Mouse (Mus musculus): Measurements from ENCODE around the gene Ankmy1.
A peak's percentile ranks its signal among the peaks of the same experiment; 100 is the strongest.

Ankmy1 gene

DNA sequence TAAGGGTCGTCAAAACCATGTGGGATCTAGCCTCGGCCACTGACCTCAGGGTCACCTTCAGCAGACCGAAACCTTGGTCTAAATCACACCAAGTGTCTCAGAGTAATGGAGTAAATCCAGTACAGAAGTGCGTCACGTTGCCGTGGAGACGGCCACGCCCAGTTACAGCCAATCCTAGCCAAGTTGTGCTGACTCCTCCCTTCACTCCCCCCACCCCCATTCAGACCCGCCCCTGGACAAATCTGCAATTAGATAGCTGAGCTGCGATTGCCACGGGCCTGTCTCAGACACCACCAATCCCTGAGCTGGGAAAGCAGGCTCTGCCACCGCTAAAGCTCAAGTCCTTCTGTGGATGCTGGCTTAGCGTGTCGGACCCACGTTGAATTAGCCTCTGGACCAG lies at the start of gene Ankmy1:
Gene Ankmy1 (minus strand): TSS at position 121 of the 400 bp plus-strand sequence.
- peak; percentile 92 for DNase-seq (ENCODE audit: low read depth, low spot score)

GRCm38 (mm10) chr1:92950607-92951006 lies 47.9 kb upstream of the Ankmy1 start, which contains the start of gene Gpr35:
Gpr35 (plus strand) TSS chr1:92950865.
- DNase-seq (ENCODE audit: low read depth, low spot score) = no peak

- peak; percentile 66 for DNase-seq (ENCODE audit: low read depth, low spot score)
These were observed 46.7 kb upstream of the Ankmy1 start for GRCm38 (mm10) chr1:92949426-92949825.

- DNase-seq (ENCODE audit: low read depth, low spot score) = no peak
These were observed 45.3 kb upstream of the Ankmy1 start for GRCm38 (mm10) chr1:92947966-92948365.

DNA sequence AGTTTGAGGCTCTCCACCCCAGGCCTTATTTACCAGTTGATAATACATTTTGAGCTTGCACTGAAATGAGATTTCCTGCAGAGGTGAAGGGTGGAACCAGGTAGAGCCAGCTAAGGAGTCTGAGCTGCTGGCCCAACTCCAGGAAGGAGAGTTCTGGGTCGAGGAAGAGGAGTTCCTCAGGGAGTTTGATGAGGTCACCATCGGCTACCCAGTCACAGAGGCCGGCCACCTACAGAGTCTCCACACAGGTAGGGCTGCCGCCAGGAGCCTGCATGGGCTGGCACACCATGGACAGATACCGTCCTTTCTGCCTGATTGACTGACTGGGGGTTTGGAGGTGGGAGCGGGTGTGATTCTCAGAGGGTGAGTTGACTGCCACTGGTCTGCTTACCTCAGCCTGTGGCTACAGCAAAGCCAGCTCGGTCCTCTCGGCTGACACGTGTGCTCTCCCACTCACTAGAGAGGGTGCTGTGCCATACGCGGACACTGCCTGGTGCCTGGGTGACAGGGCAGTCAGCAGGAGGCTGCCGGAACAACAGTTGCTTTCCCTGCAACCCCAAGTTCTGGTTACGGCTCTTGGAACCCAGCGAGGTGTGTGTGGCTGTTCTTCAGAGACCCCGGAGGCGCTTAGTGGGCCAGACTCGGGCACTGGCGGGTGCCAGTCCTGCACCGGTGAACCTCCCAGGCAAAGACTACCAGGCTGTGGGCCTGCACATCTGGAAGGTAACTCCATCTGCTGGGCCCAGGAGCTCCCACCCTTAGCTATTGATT lies 40.7 kb upstream of the Ankmy1 start:
- DNase-seq (ENCODE audit: low read depth, low spot score) = no peak

GRCm38 (mm10) chr1:92939746-92940145 lies 37.0 kb upstream of the Ankmy1 start:
- no peak for DNase-seq (ENCODE audit: low read depth, low spot score)

- DNase-seq (ENCODE audit: low read depth, low spot score) = no peak
These were observed 35.1 kb upstream of the Ankmy1 start for GRCm38 (mm10) chr1:92937797-92938196.

- DNase-seq (ENCODE audit: low read depth, low spot score) = no peak
These were observed 33.8 kb upstream of the Ankmy1 start for GRCm38 (mm10) chr1:92936467-92936866.

- no peak for DNase-seq (ENCODE audit: low read depth, low spot score)
These were observed 33.3 kb upstream of the Ankmy1 start for GRCm38 (mm10) chr1:92935977-92936376.

GRCm38 (mm10) chr1:92935054-92935962 lies 32.6 kb upstream of the Ankmy1 start:
- no peak for DNase-seq (ENCODE audit: low read depth, low spot score)

- peak; percentile 99 for DNase-seq (ENCODE audit: low read depth, low spot score)
These were observed 31.6 kb upstream of the Ankmy1 start, which contains the start of gene Capn10 for GRCm38 (mm10) chr1:92934182-92934827. Capn10 (plus strand) TSS chr1:92934376.

DNA sequence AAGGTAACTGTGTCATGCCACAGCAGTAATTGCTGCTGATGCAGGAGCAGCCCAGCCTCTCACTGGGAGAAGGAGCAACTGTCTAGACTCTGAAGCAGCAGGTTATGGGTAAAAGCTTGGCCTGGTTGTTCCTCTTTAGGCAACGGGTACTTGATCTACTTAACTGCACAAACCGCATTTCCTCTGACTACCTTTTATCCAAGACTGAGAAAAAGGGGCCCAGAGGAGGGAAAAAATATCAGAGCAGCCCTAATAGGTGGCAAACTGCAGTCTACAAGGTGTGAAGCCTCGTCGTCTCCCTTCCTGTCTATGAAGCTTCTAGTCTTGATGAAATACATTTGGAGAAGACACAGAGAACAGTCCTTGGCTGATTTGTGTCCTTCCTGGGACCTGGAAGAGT lies 30.9 kb upstream of the Ankmy1 start:
- no peak for DNase-seq (ENCODE audit: low read depth, low spot score)

- no peak for DNase-seq (ENCODE audit: low read depth, low spot score)
These were observed 27.5 kb upstream of the Ankmy1 start for GRCm38 (mm10) chr1:92930171-92930706.

DNA sequence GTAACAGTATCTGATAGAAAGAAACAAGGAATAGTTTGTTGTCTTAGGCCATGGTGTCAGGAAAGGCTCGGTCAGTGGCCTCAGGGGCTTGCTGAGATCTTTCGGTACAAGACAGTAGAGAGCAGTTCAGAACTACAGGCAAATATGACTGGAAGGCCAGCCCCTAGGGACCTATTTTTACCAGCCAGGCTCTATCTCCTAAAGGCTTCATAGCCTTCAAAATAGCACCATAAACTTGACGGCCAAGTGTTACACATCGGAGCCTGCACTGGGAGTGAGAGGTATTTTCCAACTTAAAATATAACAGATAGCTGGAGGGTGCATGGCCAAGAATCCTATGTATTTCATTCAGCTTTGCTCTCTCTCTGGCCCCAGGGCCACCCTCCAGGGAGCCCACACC lies 18.8 kb upstream of the Ankmy1 start:
- no peak for DNase-seq (ENCODE audit: low read depth, low spot score)

DNA sequence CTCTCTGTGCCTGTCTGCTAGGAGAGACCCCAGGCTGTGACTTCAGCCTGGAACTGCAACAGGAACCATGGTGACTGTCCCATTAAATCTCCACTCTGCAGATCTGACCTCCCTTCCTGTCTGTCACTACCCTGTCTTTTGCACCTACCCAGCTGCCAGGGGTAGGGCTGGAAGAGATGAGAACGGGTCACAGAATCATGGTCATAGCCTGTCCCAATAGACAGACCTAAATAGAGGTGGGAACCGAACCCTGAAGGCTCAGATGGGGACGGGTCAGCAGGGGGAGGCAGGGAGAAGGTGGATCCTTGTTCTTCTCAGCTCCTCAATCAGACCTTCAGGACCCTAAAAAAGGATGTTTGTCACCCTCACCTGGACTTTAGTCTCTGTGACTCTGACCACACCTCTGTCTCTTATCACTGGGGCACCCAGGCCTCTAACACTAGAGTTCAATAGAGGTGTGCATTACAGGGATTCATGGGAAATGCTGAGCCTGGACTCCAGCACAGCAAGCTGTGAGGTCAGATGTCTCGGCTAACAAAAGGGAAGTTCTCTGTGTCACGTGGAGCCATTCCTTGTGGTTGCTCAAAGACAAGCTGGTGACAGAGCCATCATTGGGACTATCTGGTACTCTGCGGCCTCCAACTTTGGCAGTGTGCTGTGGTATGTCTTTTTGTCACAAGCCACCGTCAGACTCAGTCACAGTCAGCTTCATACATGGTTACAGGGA lies 17.9 kb upstream of the Ankmy1 start:
- no peak for DNase-seq (ENCODE audit: low read depth, low spot score)

GRCm38 (mm10) chr1:92919775-92920174 lies 17.1 kb upstream of the Ankmy1 start:
- DNase-seq (ENCODE audit: low read depth, low spot score) = peak; percentile 54

GRCm38 (mm10) chr1:92919151-92919550 lies 16.4 kb upstream of the Ankmy1 start:
- peak; percentile 78 for DNase-seq (ENCODE audit: low read depth, low spot score)

- DNase-seq (ENCODE audit: low read depth, low spot score) = no peak
These were observed 14.0 kb upstream of the Ankmy1 start for GRCm38 (mm10) chr1:92916725-92917124.

- no peak for DNase-seq (ENCODE audit: low read depth, low spot score)
These were observed 12.3 kb upstream of the Ankmy1 start for GRCm38 (mm10) chr1:92914993-92915392.

GRCm38 (mm10) chr1:92914239-92914638 lies 11.5 kb upstream of the Ankmy1 start:
- DNase-seq (ENCODE audit: low read depth, low spot score) = no peak

- peak; percentile 32 for DNase-seq (ENCODE audit: low read depth, low spot score)
These were observed 9.6 kb upstream of the Ankmy1 start for GRCm38 (mm10) chr1:92912286-92912685.

Data from R1 (cell line).